Mouse (Mus musculus) liver, postnatal 0 days (tissue): ENCODE results near the gene Ugt1a7c.

Experiments used
- CTCF ChIP-seq: sonication (generic); IDR thresholded peaks from 2 replicates; pipeline ENCODE4 v1.5.1; 2016; ENCODE audit warnings: antibody characterized with exemption, low read depth
- EP300 ChIP-seq: IDR thresholded peaks from 2 replicates; pipeline ENCODE4 v1.6.1; 2016; ENCODE audit warnings: antibody characterized with exemption, low read depth, mild to moderate bottlenecking

- TF ChIP-seq CTCF, result no peak
- no peak for TF ChIP-seq EP300
These were observed 125.5 kb downstream of the Ugt1a7c start for GRCm38 (mm10) chr1:88220336-88220735.
